Mouse (Mus musculus): ENCODE data around the gene Tmem260. TPM values are rescaled to one million over a fixed set of nuclear protein-coding genes. Genes with fewer than 3 reads are reported as not detected.
"Not testable (repeated sequence)": the region's sequence is repeated elsewhere in the genome, so short reads cannot be mapped to it uniquely, and the experiment has no call there.

Tmem260 gene
- total RNA-seq, 2 experiments from 2014 or later, result 3.5 to 5.0 TPM

DNA sequence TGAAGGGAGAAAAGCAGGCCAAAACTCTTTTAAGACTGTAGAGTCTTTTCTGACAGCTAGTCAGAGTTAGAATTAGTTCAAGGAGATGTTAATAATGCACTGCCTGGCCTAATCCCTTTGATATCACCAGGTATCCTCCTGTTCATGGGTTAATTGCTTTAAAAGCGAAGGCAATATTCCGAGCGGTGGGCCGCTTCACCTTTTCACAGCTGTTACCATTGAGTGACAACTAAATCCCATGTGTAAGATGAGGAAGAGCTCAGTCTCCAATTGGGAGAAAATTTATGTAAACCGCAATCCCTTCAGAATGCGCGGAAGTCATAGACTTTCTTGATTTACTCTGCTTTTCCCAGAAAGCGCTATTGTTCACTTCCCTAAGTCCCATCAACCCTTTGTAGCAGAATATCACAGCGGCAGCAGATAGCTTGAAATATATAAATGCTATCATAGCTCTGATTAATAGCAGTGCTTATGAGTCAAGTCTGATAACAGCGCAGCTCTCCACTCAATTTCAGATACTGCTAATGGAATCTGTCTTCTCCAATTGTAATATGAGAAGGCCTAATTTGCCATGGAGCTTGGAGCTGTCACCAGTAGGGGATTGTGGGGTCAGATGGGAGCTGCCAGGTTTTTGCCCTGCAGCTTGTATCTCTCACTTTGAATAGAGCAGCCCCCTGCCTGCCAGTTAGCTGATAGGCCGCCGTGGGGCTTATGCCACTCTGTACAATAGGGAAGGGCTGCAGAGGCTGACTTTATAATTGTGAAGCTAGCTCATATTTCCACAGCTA lies 10.6 kb downstream of the Tmem260 start:
- no peak for DNase-seq
- Histone ChIP-seq H3K4me3 (no peak overlapping the region), H3K27ac (no peak overlapping the region)
- intact Hi-C loops (cut with DNase I), result no loop called here
- no peak for TF ChIP-seq CTCF (IDR thresholded peaks at IDR 0.05)

DNA sequence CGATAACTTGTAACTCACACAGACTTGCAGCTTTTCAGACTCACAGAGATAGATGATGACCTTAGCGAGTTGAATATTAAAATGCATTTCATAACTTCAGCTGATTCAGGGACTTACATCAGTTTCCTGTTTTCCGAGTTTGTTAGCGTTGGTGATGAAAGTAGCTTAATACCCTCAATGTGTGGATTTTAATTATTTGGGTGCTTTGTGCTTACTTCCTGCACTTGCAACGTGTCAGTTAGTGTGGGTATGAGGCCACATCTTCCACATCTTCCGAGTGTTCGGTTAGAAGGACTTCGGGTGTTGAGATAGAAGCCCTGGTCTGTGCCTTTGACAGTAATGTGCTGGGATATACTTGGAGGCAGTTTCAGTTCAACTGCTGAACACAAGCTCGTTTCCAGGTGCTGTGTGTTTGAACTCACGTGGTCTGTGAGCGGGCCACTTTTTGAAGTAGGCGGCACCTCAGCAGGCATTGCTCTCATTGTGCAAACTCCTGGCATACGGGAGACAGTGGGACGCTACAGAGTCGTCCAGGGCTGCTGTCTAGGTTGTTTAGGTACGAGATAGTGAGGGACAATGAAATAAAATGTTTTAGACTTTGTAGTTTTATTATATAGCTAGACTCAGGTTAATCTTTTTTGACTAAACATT lies 11.5 kb downstream of the Tmem260 start:
- DNase-seq, result no peak
- no peak for TF ChIP-seq CTCF (IDR thresholded peaks at IDR 0.05)
- intact Hi-C loops (cut with DNase I), result no loop called here
- no peak overlapping the region for H3K4me3 ChIP-seq
- H3K27ac ChIP-seq, result no peak overlapping the region

DNA sequence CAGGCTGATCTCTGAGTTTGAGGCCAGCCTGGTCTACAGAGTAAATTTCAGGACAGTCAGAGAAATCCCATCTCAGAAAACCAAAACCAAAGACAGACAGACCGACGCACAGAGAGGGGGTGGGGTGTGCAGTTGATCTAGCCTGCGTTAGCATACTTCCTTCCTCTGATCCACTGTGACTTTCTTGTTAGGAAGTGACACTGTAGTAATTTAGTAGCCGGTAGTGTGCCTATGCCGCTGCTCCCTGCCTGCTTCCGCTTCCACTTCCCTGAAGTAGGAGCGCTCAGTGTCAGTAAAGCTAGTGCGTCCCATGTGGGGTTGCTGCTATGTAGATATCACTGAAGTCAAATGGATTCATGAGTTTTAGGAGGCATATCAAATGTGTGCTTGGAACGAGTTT lies 13.0 kb downstream of the Tmem260 start:
- peak; percentile 17 for DNase-seq
- H3K27ac ChIP-seq, result peak overlapping the region; percentile 48

DNA sequence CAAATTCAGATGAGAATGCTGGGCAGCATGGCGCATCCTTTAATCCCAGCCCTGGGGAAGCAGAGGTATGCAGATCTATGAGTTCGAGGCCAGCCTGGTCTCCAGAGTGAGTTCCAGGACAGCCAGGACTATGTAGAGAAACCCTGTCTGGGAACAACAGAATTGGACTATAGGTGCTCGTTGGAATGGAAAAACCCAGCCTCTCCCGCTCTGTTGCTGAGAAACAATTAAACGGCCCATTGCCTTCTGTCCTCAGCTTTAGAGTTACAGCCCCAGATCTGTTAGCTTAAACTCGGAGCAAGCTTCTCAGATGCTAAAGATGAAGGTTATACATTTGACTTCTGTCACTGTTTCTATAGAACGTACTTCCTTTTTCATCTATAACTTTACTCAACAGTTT lies 22.4 kb downstream of the Tmem260 start:
- no peak for DNase-seq
- Histone ChIP-seq H3K4me3 (no peak overlapping the region), H3K27ac (no peak overlapping the region)
- intact Hi-C loops (cut with DNase I), result no loop called here
- no peak for TF ChIP-seq CTCF (IDR thresholded peaks at IDR 0.05)

More for the DNA sequence above, 13.0 kb downstream of the Tmem260 start:
- peak overlapping the region; percentile 54 for H3K4me3 ChIP-seq
- TF ChIP-seq CTCF (IDR thresholded peaks at IDR 0.05), result no peak
- intact Hi-C loops (cut with DNase I), result no loop called here

DNA sequence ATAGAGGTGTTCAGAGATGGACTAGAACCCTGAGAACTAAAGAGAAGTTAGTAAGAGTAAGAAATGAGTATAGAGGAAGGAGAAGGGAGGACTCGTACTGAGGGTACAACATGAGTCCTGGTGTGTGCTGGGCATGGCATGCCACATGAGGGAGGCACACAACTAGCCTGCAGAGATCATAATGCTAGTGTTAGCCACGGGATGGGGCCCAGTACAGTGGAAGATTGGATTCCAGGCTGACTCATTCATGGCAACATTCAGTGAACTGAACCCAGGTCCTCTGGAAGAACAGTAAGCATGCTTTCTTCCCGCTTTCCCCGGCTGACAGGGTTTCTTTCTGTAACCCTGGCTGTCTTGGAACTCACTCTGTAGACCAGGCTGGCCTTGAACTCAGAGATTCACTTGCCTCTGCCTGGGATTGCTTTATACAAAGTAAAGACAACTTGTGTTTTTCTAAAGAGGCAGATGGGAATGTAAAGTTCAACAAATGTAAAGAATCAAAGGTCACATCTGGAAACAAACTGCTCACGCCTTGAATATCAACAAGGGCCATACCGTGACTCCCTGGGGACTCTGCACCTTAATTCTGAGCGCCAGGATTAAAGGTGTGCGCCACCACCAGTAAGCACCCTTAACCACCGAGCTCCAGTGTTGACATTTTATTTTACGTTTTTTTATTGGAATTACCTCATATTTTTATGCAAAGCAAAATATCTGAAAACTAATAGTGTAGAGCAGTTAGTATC lies 25.0 kb downstream of the Tmem260 start:
- no peak for DNase-seq
- no peak overlapping the region for H3K4me3 ChIP-seq
- no peak for TF ChIP-seq CTCF (IDR thresholded peaks at IDR 0.05)
- intact Hi-C loops (cut with DNase I), result no loop called here
- H3K27ac ChIP-seq, result no peak overlapping the region

DNA sequence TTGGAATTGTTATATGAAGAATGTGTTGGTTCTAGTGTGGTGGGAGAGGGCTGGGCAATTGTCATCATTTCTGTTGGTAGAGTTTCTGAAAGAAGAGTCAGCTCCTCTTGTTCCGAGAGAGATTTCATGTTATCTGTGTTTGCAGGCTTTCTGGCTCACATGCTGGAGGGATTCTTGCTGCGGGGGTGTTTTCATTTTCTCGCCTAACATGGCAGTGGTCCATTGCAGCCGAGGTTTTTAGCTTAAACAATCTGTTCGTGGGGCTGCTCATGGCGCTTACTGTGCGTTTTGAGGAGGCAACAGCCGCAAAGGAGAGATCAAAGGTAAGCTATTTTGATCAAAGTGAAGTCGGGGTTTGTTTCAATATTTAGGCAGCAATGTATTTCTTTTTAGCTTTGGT lies 26.3 kb downstream of the Tmem260 start:
- H3K27ac ChIP-seq, result no peak overlapping the region
- DNase-seq, result no peak
- intact Hi-C loops (cut with DNase I), result no loop called here
- no peak for TF ChIP-seq CTCF (IDR thresholded peaks at IDR 0.05)
- no peak overlapping the region for H3K4me3 ChIP-seq

DNA sequence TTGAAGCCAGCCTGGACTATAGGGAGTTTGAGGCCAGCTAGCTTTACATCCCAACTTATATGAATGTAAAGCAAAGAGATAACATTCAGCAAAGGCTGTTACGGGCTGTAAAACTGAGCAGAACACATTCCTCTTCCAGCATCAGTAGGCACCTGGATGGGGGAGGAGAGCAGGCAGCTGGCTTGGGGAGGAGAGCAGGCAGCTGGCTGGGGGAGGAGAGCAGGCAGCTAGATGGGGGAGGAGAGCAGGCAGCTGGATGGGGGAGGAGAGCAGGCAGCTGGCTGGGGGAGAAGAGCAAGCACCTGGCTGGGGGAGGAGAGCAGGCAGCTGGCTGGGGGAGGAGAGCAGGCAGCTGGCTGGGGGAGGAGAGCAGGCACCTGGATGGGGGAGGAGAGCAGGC lies 29.4 kb downstream of the Tmem260 start:
- intact Hi-C loops (cut with DNase I), result no loop called here
- Histone ChIP-seq H3K4me3 (no peak overlapping the region), H3K27ac (no peak overlapping the region)
- no peak for TF ChIP-seq CTCF (IDR thresholded peaks at IDR 0.05)
- DNase-seq, result no peak

DNA sequence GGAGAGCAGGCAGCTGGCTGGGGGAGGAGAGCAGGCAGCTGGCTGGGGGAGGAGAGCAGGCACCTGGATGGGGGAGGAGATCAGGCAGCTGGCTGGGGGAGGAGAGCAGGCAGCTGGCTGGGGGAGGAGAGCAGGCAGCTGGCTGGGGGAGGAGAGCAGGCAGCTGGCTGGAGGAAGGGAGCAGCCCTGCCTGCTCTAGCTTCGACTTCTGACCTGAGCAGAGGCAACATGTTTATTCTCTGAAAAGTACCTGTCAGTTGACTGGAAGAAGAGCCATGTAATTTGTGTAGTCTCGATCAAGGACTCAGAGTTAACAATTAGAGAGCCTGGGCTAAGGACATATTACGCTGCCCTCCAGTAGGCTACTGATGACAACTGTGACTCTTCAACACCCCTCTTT lies 29.9 kb downstream of the Tmem260 start:
- H3K27ac ChIP-seq; H3K4me3 ChIP-seq; intact Hi-C loops (cut with DNase I); DNase-seq: not testable (repeated sequence)

DNA sequence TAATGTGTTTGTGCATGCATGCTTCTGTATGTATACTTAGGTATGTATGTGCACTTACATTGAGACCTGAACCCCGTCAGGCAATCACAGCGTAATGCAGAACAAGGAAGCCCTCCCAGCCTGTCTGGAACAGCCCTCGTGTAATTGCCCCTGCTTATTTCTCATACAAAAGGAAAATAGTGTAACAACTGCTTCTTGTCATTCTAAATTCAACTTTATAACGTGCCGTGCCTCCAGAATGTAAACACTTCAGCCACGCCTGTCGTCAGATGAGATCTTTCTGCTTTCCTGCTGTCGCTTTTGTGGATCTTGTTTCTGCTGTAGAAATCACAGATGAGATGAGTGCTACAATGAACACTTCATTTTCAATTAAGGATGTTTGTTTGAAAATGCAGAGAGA lies 30.4 kb downstream of the Tmem260 start:
- intact Hi-C loops (cut with DNase I), result no loop called here
- no peak for DNase-seq
- no peak overlapping the region for H3K4me3 ChIP-seq
- no peak overlapping the region for H3K27ac ChIP-seq
- TF ChIP-seq CTCF (IDR thresholded peaks at IDR 0.05), result no peak

DNA sequence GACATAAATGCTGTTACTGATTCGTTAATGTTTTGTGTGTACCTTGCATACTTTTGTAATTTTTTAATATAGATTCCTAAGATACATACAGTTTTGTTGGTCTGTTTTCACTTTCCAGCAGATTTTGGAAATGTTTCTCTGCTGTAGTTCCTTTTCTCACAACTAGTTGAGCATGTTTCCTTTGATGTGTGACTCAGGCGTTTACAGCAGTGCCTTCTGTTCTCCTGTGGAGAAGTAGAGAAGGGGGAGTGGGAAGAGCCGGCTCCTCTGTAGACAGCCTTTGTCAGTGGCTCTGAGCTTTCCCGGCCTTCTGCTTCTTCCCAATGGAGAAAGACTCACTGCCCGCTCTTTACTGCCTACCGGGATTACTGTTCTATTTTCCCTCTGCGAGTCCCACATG lies 35.7 kb downstream of the Tmem260 start:
- DNase-seq, result no peak
- no peak for TF ChIP-seq CTCF (IDR thresholded peaks at IDR 0.05)
- H3K4me3 ChIP-seq, result no peak overlapping the region
- H3K27ac ChIP-seq, result no peak overlapping the region
- intact Hi-C loops (cut with DNase I), result no loop called here

DNA sequence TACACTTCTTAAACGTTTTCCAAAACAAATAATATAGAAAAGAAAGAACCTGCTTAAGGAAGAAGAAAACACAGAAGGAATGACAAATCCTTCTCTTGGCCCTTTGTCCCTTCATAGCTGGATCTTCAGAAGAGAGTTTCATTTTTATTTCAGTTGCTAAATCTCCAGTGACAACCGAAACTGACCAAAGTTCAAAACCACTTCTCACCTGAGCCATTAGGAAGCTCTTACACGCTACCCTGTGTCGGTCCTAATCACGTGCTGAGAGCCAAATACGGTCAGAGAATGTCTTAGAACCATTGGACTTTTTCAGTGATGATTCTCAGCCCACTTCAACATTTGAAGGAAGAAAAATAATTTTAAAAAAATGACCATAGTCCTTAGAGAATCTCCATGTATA lies 36.8 kb downstream of the Tmem260 start:
- TF ChIP-seq CTCF (IDR thresholded peaks at IDR 0.05), result no peak
- Histone ChIP-seq H3K4me3 (no peak overlapping the region), H3K27ac (no peak overlapping the region)
- intact Hi-C loops (cut with DNase I), result no loop called here
- DNase-seq, result no peak

DNA sequence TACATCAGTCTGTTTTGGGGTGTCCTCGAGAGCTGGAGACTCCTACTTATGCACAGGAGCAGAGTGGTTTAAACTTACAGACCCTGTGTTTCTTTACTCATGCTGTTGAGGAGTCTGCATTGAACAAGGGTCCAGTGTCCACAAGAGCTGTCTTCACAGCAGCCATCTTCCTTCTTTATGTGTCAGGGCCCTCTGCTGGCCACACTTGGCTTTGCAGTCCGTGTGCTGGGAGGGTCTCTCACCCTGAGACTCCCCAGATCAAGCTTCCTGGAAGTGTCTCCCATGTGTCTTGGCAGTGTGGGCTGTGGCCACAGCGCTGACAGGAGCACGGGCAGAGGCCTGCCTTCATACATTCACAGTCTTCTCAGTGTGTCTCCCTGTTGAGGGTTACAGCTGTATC lies 48.0 kb downstream of the Tmem260 start:
- peak; percentile 79 for TF ChIP-seq CTCF (IDR thresholded peaks at IDR 0.05)
- peak; percentile 32 for DNase-seq
- no peak overlapping the region for H3K27ac ChIP-seq
- intact Hi-C loops (cut with DNase I), result loop anchor here (1.0 kb wide), 1 partner anchor 124 kb away; no protein-coding TSS in a partner anchor
- no peak overlapping the region for H3K4me3 ChIP-seq

DNA sequence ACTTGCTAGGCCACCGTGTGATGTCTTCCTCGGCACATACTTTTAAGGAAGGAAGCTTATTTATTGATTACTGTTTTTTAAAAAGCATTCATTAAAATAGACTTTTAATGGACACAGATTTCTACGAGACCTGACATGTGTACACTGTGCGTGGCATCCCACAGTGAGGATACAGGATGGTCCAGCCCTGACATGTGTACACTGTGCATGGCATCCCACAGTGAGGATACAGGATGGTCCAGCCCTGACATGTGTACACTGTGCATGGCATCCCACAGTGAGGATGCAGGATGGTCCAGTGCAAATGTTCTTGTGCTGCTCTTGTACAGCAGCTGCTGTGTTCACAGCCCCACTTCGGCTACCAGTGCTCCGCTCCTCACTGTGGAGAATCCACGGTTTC lies 56.6 kb downstream of the Tmem260 start:
- no peak overlapping the region for H3K27ac ChIP-seq
- H3K4me3 ChIP-seq, result no peak overlapping the region
- intact Hi-C loops (cut with DNase I), result no loop called here
- TF ChIP-seq CTCF (IDR thresholded peaks at IDR 0.05), result no peak
- DNase-seq, result no peak

Measured in gastrocnemius, adult 2 months (tissue).